Mouse (Mus musculus) cortical plate, adult 2 months (tissue): ENCODE results near the gene Klrb1b.

Experiments
- CTCF ChIP-seq: fragments of 200-500 bp; IDR thresholded peaks from 2 replicates; pipeline ENCODE4 v1.5.1; 2011; ENCODE audit warnings: mild to moderate bottlenecking, control low read depth, low read length; ENCODE audit not compliant: insufficient read depth; ENCODE audit errors: extremely low read depth
- POLR2A ChIP-seq: fragments of 200-500 bp; IDR thresholded peaks from 2 replicates; pipeline ENCODE4 v1.6.1; 2011; ENCODE audit warnings: mild to moderate bottlenecking, low read length, control low read depth; ENCODE audit not compliant: insufficient read depth; ENCODE audit errors: extremely low read depth

DNA sequence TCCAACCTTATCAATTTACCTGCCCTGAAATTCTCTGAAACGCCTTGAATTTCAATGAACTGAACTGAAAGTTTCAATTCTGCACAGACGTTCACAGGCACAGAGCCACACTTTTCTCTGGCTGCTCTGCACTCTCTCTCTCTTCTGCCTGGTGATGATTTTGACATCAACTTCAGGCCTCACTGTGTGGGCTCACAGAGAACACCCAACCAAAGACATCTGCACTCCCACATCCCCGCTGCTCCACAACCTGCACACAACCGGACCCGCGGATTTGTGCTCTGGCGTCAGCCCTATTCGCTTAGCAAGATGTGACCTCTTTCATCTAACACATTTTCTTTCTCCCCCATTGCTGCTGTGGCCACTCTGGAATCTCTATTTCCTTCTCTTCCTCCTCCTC, 18.0 kb upstream of the Klrb1b start:
- TF ChIP-seq CTCF (no peak), POLR2A (no peak)
